In genomic region chr10:69919746-69920145, GRCm38 (mm10) we compare ENCODE assay signal across 19 mouse cellular contexts.
DNase-seq lines count a peak whose midpoint lies in the region; ATAC-seq and TF ChIP-seq lines count a peak whose summit lies in the region.
"Had no signal": no experiment of that assay in that cellular context is flagged by ENCODE, and none has a peak within 500 bp of the region (broad histone marks: within the 10 kb centered on the region; RNA-seq: fewer than 3 reads in every experiment).

No protein-coding gene starts in this region.

- 0 out of 2 replicates have a peak, but pooled peaks cover 6% of the 10 kb centered on the region for H3K36me3 ChIP-seq in forebrain, postnatal 0 days (ENCODE audit: insufficient read depth)
- H3K36me3 ChIP-seq in forebrain, embryonic 12.5 days (replicated peaks): no peaks in the 10 kb centered on the region
- peaks cover 41% of the 10 kb centered on the region; the same call in 1 of the 2 replicates for H3K36me3 ChIP-seq in neural tube, embryonic 13.5 days
- H3K36me3 ChIP-seq in midbrain, embryonic 16.5 days (ENCODE audit: control insufficient read depth, insufficient read depth, low read length): no peaks in the 10 kb centered on the region
- H3K36me3 ChIP-seq: heart, embryonic 15.5 days had no signal

- 62% methylated on average over 7 of the region's 7 CpGs for WGBS in forebrain, postnatal 0 days
- 87% methylated on average over 7 of the region's 7 CpGs for WGBS in forebrain, embryonic 12.5 days
- 85% methylated on average over 7 of the region's 7 CpGs for WGBS in neural tube, embryonic 13.5 days
- 91% methylated on average over 7 of the region's 7 CpGs for WGBS in midbrain, embryonic 16.5 days

- peak; percentile 66 for ATAC-seq in forebrain, postnatal 0 days
- no peak for ATAC-seq in forebrain, embryonic 12.5 days (ENCODE audit: low FRiP score)
- no peak for ATAC-seq in neural tube, embryonic 13.5 days (ENCODE audit: low read depth)
- no peak for ATAC-seq in monocyte, adult 5-6 weeks (replicated peaks; ENCODE audit: insufficient number of reproducible peaks, low FRiP score, low TSS enrichment, poor library complexity, severe bottlenecking)
- ATAC-seq in midbrain, embryonic 16.5 days: no peak
- ATAC-seq: activated CD4-positive, CD25-positive, alpha-beta regulatory T cell, adult 4 months; Patski had no signal

- no peak overlapping the region for H3K9ac ChIP-seq in forebrain, postnatal 0 days
- no peak overlapping the region for H3K9ac ChIP-seq in forebrain, embryonic 12.5 days
- H3K9ac ChIP-seq in neural tube, embryonic 13.5 days: no peak overlapping the region
- H3K9ac ChIP-seq in midbrain, embryonic 16.5 days (ENCODE audit: low read depth, low read length): no peak overlapping the region
- H3K9ac ChIP-seq: heart, embryonic 15.5 days; lung, embryonic 14.5 days; neural tube, embryonic 12.5 days had no signal

- no peak for TF ChIP-seq CTCF in forebrain, postnatal 0 days (IDR thresholded peaks at IDR 0.05; ENCODE audit: low read depth)

- H3K4me1 ChIP-seq in forebrain, postnatal 0 days (ENCODE audit: insufficient read depth): no peaks in the 10 kb centered on the region
- H3K4me1 ChIP-seq in forebrain, embryonic 12.5 days: peaks cover 10% of the 10 kb centered on the region
- peaks cover 13% of the 10 kb centered on the region for H3K4me1 ChIP-seq in neural tube, embryonic 13.5 days (replicated peaks)
- H3K4me1 ChIP-seq in midbrain, embryonic 16.5 days (ENCODE audit: control insufficient read depth, insufficient read depth, low read length): peaks cover 4% of the 10 kb centered on the region; the same call in 1 of the 2 replicates

- no peak overlapping the region for H3K4me2 ChIP-seq in forebrain, postnatal 0 days (ENCODE audit: low read depth)
- no peak overlapping the region for H3K4me2 ChIP-seq in forebrain, embryonic 12.5 days
- no peak overlapping the region for H3K4me2 ChIP-seq in neural tube, embryonic 13.5 days
- no peak overlapping the region for H3K4me2 ChIP-seq in midbrain, embryonic 16.5 days (ENCODE audit: low read length)
- H3K4me2 ChIP-seq: heart, embryonic 15.5 days; liver, embryonic 11.5 days; lung, embryonic 14.5 days; neural tube, embryonic 12.5 days had no signal

- DNase-seq in forebrain, postnatal 0 days: peak; percentile 51
- DNase-seq in neural tube, embryonic 10.5 days (ENCODE audit: extremely low spot score, low spot score): no peak
- peak; percentile 65 for DNase-seq in cerebellum, adult 9-11 months
- DNase-seq in adrenal gland, adult 8-10 months: no peak
- DNase-seq: adrenal gland, postnatal 25 days; kidney, adult 18-20 months; lung, embryonic 14.5 days; thymus, postnatal 14 days had no signal

- H3K4me3 ChIP-seq in forebrain, postnatal 0 days (ENCODE audit: low read depth, low read length): no peak overlapping the region
- no peak overlapping the region for H3K4me3 ChIP-seq in forebrain, embryonic 12.5 days (replicated peaks)
- H3K4me3 ChIP-seq in neural tube, embryonic 13.5 days: no peak overlapping the region
- H3K4me3 ChIP-seq in midbrain, embryonic 16.5 days (ENCODE audit: low read depth, low read length): no peak overlapping the region
- H3K4me3 ChIP-seq: heart, embryonic 15.5 days; hindbrain, embryonic 10.5 days; neural tube, embryonic 12.5 days had no signal

- no peaks in the 10 kb centered on the region for H3K9me3 ChIP-seq in forebrain, postnatal 0 days (ENCODE audit: low read length)
- H3K9me3 ChIP-seq in forebrain, embryonic 12.5 days: no peaks in the 10 kb centered on the region
- no peaks in the 10 kb centered on the region for H3K9me3 ChIP-seq in neural tube, embryonic 13.5 days
- no peaks in the 10 kb centered on the region for H3K9me3 ChIP-seq in midbrain, embryonic 16.5 days (replicated peaks; ENCODE audit: control insufficient read depth, low read length, poor library complexity, severe bottlenecking)
- H3K9me3 ChIP-seq: heart, embryonic 15.5 days; hindbrain, embryonic 10.5 days; neural tube, embryonic 12.5 days had no signal

- no peak overlapping the region for H3K27ac ChIP-seq in forebrain, postnatal 0 days (ENCODE audit: low read depth, low read length)
- no peak overlapping the region for H3K27ac ChIP-seq in forebrain, embryonic 12.5 days
- 0 out of 2 replicates have a peak overlapping the region, but pooled peaks have one; percentile 7 for H3K27ac ChIP-seq in neural tube, embryonic 13.5 days (replicated peaks)
- H3K27ac ChIP-seq in midbrain, embryonic 16.5 days (ENCODE audit: low read length): no peak overlapping the region
- H3K27ac ChIP-seq: heart, embryonic 15.5 days; hindbrain, embryonic 10.5 days; neural tube, embryonic 12.5 days; stomach, postnatal 0 days had no signal

- no peaks in the 10 kb centered on the region for H3K27me3 ChIP-seq in forebrain, postnatal 0 days (ENCODE audit: insufficient read depth, low read length)
- H3K27me3 ChIP-seq in forebrain, embryonic 12.5 days: peaks cover under 1% of the 10 kb centered on the region; the same call in 1 of the 2 replicates
- H3K27me3 ChIP-seq in neural tube, embryonic 13.5 days: no peaks in the 10 kb centered on the region
- H3K27me3 ChIP-seq in midbrain, embryonic 16.5 days (ENCODE audit: control insufficient read depth, insufficient read depth, low read depth, low read length): no peaks in the 10 kb centered on the region
- H3K27me3 ChIP-seq: heart, embryonic 15.5 days; neural tube, embryonic 12.5 days; Patski had no signal

Comparison
In these comparisons a context has a peak if more than half of its experiments do, and no peak if none do; other contexts are left out.
1. DNase-seq: peak in forebrain, postnatal 0 days (single experiment) and cerebellum, adult 9-11 months (single experiment); none in neural tube, embryonic 10.5 days (single experiment) and adrenal gland, adult 8-10 months (single experiment).